Mouse (Mus musculus) olfactory bulb, adult 2 months (tissue): Measurements from ENCODE around the gene Gm11639. TPM values are rescaled to one million over a fixed set of nuclear protein-coding genes. Genes with fewer than 3 reads are reported as not detected.

Experiments used
- H3K27ac ChIP-seq: fragments of 200-500 bp; 2 replicates; pipeline ENCODE4 v1.5.1; 2012; ENCODE audit warnings: low read depth, low read length; ENCODE audit not compliant: insufficient read depth
- H3K4me1 ChIP-seq: fragments of 200-500 bp; 2 replicates; pipeline ENCODE4 v1.6.1; 2012; ENCODE audit warnings: low read length; ENCODE audit not compliant: control insufficient read depth, insufficient read depth
- H3K4me3 ChIP-seq: fragments of 200-500 bp; 2 replicates; pipeline ENCODE4 v1.5.1; 2012; ENCODE audit warnings: mild to moderate bottlenecking, low read depth, low read length, moderate library complexity; ENCODE audit not compliant: insufficient read depth
- CTCF ChIP-seq: fragments of 200-500 bp; IDR thresholded peaks from 2 replicates; pipeline ENCODE4 v1.5.1; 2012; ENCODE audit warnings: low read depth, mild to moderate bottlenecking, low read length, moderate library complexity; ENCODE audit not compliant: insufficient read depth
- POLR2A ChIP-seq: fragments of 200-500 bp; IDR thresholded peaks from 2 replicates; pipeline ENCODE4 v1.6.1; 2012; ENCODE audit warnings: mild to moderate bottlenecking, low read depth, low read length, moderate library complexity; ENCODE audit not compliant: insufficient read depth
- WGBS: fragments of 180-500 bp; shearing (Covaris S2); methylation state at CpG from one replicate; pipeline ENCODE4 v1.1.7; 2018; 5-methylcytosine and 5-hydroxymethylcytosine counted together
- polyA plus RNA-seq: library from polyadenylated mRNA; stranded (reverse); fragments of >200 nt; gene quantifications from 2 replicates; pipeline ENCODE4 v1.2.4, GENCODE M21; 2012; ENCODE audit warnings: low replicate concordance; ENCODE audit not compliant: missing spikeins, insufficient read depth, insufficient read length

Gm11639 gene
- polyA plus RNA-seq, 1 experiment = not detected

DNA sequence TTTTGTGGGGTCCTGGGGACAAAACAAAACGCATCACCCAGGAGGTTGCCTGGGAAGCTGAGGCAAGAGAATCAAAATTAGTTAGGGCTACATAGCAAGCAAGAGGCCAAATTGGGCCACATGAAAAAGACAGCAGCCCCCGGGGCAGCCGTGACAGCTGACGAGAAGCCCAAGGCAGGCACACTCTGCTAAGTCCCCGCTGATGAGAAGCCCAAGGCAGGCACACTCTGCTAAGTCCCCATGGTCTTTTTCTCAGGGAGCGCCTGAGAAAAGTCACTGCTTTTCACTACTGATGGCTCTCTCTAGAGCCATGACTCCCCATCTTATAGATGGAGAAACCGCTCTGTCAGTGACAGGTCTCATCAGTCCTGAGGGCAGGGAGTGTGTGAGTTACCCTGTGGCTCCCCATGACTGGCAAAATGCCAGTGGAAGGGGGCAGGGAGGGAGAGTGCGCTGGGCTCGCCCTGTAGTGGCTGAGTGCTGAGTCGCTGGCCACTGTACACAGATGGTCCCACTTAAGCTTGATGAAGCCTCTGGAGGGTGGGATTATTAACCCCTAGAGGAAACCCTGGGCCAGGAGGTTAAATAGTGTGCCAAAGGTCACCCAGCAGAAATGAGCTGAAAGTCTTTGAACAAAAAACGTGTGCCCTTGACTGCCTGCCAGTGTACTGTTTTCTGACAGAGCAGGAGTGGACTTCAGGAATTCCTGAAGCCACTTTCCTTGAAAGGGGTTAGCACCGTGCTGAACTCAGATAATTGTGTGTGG, 467.7 kb downstream of the Gm11639 start:
- H3K4me3 ChIP-seq = no peak overlapping the region
- H3K27ac ChIP-seq = no peak overlapping the region
- 31% methylated on average over 12 of the region's 12 CpGs for WGBS
- TF ChIP-seq CTCF (no peak), POLR2A (no peak)
- peaks cover 7% of the 10 kb centered on the region; the same call in 1 of the 2 replicates for H3K4me1 ChIP-seq

DNA sequence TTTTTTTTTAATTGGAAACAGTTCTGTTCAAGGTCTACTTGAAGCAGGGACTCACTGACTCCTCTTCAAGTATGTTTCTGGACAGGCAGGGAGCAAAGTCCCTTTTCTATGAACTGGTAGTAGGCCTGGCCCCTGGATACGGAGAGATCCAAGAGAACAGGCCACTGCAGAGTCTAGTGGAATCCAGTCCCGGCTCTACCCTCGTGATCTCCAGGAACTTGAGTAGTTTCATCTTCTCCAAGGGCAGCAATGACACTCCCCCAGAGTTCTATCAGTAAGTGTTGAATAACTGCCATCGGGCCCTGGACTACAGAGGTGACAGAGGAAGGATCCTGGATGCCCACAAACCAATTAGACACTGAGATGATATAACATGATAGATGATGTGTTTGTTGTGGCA, 470.4 kb downstream of the Gm11639 start:
- Histone ChIP-seq H3K4me3 (no peak overlapping the region), H3K27ac (no peak overlapping the region), H3K4me1 (peaks cover 7% of the 10 kb centered on the region; the same call in 1 of the 2 replicates)
- WGBS = 80% methylated on average over 4 of the region's 4 CpGs
- no peak for TF ChIP-seq POLR2A
- TF ChIP-seq CTCF = no peak

DNA sequence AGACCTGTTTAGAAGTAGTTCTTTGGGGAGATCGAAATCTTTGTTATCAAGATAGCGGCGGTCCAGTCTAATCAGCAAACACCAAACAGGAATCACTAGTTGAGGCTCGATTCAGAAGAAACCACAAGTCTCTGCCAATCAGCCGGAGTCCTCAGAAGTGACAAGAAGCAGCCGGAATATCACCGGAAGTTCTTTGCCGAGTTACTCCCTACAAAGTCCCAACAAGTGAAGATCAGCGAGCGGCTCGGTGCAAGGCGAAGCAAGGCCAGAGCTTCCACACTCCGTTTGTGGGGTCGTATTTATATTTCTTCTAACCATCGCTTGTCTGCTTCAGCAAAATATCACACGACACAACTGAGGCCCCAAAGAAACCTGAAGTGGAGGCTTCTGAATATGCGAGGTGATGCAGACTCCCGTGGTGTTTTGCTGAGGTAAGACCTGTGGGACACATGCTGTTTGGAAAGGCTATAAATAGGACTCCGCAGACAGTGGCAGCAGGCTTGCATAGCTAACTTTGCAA, 471.3 kb downstream of the Gm11639 start:
- Histone ChIP-seq H3K4me3 (no peak overlapping the region), H3K27ac (no peak overlapping the region), H3K4me1 (peaks cover under 1% of the 10 kb centered on the region; the same call in 1 of the 2 replicates)
- TF ChIP-seq CTCF (no peak), POLR2A (no peak)
- WGBS = 86% methylated on average over 19 of the region's 19 CpGs

DNA sequence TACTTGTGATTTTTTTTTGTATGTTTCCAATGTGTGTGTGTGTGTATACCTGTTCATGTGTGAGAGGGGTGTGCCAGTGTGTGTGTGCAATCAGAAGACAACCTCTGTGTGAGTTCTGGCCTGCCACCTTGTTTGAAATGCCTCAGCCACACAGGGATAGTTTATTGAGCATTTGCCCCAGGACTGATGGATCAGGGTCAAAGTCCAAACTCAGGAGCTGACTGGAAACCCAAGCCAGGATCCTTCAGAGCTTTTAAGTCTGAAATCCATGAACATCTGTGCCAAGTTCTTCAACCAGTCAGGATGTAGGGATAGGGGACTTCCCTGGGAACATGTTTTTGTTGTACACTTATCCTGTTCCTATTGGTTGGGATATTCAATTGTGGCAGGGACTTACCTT, 472.5 kb downstream of the Gm11639 start:
- Histone ChIP-seq H3K27ac (no peak overlapping the region), H3K4me1 (no peaks in the 10 kb centered on the region), H3K4me3 (no peak overlapping the region)
- TF ChIP-seq CTCF (no peak), POLR2A (no peak)

DNA sequence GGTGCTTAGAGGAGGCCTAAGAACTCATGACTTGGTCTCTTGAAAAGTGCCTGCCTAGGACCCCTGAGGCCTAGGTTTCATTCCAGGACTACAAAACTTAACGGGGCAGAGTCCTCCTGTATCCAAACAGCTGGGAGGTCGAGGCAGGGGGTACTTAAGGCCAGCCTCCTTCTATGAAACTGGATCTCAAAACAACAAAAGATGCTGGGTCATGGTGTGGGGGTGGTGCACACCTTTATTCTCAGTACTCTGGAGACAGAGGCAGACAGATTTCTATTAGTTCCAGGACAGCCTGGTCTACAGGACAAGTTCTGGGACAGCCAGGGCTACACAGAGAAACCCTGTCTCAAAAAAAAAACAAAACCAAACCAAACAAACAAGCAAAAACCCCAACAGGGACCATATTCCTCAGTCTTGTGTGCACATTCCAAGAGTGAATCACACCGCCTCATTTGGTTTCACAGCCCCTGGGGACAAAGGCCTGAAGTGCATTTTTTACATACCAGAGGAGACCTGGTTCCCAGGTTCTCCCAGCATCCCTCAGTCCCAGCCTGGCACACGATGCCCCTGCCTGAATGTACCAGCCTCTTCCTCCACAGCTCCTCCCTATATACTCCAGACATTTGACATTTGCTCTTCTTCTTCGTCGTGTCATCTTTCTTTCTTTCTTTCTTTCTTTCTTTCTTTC, 474.3 kb downstream of the Gm11639 start:
- no peak overlapping the region for H3K27ac ChIP-seq
- no peaks in the 10 kb centered on the region for H3K4me1 ChIP-seq
- TF ChIP-seq POLR2A = no peak
- TF ChIP-seq CTCF = no peak
- no peak overlapping the region for H3K4me3 ChIP-seq
- WGBS = 59% methylated on average over 6 of the region's 6 CpGs

DNA sequence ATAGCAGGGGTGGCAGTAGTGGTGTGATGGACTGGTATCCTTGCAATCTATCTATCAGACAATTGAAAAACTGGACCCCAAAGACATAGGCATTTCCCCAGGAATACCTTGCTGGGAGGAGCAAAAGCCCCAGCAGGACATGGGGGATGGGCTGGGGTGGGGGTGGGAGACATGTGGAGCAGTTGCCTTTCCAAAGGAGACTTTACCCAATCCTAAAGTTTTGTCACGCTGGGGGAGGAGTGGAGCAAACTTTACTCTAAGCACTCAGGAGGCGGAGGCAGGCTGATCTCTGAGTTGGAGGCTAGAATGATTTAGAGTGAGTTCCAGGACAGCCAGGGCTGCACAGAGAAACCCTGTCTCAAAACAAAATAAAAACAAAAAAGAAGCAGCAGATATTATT, 475.9 kb downstream of the Gm11639 start:
- Histone ChIP-seq H3K4me3 (no peak overlapping the region), H3K4me1 (no peaks in the 10 kb centered on the region), H3K27ac (no peak overlapping the region)
- no peak for TF ChIP-seq POLR2A
- no peak for TF ChIP-seq CTCF
- WGBS = 94% methylated on average over 2 of the region's 2 CpGs

DNA sequence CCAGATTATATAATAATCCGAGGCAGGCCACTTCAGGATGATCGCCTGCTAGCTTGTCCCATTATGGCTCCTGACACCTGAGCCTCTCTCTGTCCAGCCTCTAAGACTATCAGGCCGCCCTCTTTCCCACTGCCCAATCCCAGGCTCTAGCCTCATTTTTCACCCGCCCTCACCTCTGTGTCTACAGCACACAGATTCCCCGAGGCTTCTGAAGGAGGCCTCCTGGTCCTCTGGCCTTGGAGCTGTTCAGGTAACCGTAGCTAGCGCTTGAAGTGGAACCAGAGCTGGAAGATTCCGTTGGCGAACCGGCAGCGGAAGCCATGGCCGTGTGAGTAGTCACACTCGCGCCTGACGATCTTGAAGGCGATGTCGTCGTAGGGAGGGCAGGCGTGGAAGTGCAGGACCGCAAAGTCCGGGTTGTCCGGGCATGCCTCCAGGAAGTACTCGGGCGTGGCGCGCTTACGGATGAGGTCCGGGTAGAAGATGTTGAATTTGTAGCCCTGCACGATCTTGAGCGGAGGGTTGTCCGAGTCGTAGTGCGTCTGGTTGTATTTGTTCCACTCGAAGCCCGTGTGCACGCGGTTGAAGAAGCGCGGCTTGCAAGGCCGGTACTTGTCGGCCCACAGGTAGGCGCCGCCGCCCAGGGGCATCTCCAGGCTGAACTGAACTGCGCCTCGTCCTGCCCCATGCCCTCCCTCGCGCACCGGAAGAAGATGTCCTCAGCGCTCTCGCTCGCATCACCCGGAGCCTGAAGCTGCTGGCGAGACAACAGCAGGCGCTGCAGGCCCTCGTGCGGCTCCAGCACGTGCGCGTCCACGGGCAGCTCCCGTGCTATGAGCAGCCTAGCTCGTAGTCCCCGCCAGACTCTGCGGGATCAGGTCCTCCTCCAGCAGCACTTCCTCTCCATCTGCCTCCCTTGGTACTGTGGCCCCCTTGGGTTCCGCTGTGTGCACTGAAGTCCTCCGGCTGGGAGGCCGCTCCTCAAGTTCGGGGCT, 479.3 kb downstream of the Gm11639 start:
- TF ChIP-seq CTCF (no peak), POLR2A (no peak)
- WGBS = 89% methylated on average over 69 of the region's 69 CpGs
- no peak overlapping the region for H3K27ac ChIP-seq
- no peak overlapping the region for H3K4me3 ChIP-seq
- no peaks in the 10 kb centered on the region for H3K4me1 ChIP-seq

DNA sequence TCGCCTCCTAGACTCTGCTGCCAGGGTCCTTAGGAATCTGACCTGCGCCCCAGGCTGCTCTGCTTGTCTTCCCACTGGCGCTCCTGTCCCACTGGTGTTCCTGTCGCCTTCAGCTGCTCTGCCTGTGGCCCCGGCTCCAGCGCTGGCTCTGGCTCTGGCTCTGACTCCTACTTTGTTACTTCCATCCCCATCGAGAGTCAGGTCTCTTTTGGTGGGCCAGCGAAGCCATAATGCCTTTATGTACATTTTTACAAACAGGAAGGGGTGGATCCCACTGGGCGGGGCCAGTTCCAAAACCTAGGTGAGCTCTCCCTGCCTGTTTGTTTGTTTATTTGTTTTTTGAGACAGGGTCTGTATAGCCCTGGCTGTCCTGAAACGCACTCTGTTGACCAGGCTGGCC, 481.3 kb downstream of the Gm11639 start:
- Histone ChIP-seq H3K27ac (no peak overlapping the region), H3K4me3 (no peak overlapping the region), H3K4me1 (no peaks in the 10 kb centered on the region)
- TF ChIP-seq CTCF = no peak
- no peak for TF ChIP-seq POLR2A
- WGBS = 96% methylated on average over 10 of the region's 10 CpGs

Other genes starting within 250 kb of the Gm11639 start
- gene Kansl1, start 216.8 kb upstream of the Gm11639 start, polyA plus RNA-seq = not detected in 2 replicates
- gene Cdc27, start 135.1 kb upstream of the Gm11639 start, polyA plus RNA-seq = 494 TPM in 1 of 2 replicates, not detected in the other
- gene Myl4, start 135.0 kb upstream of the Gm11639 start, polyA plus RNA-seq = not detected in 2 replicates
- gene Itgb3, start 77.7 kb upstream of the Gm11639 start, polyA plus RNA-seq = not detected in 2 replicates